Mouse (Mus musculus): ENCODE data around the gene Cwc22. TPM values are rescaled to one million over a fixed set of nuclear protein-coding genes. Genes with fewer than 3 reads are reported as not detected.

Gene Cwc22
- polyA plus RNA-seq, 1 experiment from 2014 or later = 31.4 TPM

DNA sequence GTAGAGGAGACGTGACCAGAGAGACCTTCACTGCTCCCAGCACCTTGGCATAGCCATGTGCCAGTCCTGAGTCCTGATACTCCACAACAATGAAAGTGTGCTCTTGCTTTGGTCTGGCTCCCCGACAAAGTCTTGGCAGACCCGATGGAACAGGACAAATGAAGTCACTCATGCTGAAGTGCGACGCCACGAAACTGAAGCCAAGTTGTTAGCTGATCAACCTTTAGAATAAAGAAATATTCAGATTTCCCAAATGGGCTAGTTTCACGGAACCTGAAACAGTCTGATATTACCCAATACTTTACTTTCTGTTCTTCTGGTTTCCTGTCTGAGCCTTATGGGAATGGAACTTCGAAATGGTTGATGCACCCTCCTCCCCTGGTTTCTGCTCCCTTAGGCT is 32.9 kb upstream of the Cwc22 start:
- WGBS = 86% methylated on average over 8 of the region's 8 CpGs
- Histone ChIP-seq H3K9ac (no peak overlapping the region), H3K4me3 (no peak overlapping the region), H3K9me3 (no peaks in the 10 kb centered on the region), H3K4me1 (no peaks in the 10 kb centered on the region), H3K27me3 (no peaks in the 10 kb centered on the region), H3K36me3 (no peaks in the 10 kb centered on the region), H3K27ac (no peak overlapping the region), H3K4me2 (no peak overlapping the region)
- ATAC-seq (ENCODE audit: borderline replicate concordance, extremely low read depth, low FRiP score, low TSS enrichment) = no peak

DNA sequence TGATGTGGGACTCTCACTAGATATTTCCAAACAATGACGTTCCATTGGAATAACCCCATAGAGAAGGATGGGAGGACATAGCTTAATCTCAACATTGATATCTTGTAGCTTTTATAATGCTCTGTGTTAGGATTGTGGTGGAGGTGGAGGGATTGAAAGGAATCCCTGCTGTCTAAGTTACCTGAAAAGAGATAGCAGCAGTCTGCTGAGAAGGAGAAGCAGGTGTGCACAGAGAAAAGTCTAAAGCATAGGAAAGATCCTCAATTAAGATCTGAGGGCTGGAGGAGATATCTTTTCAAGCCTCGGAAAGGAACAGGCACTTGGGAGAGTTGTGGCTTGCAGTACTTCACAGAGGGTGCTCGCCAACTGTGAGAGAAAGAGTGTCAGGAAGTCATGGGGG is 32.1 kb upstream of the Cwc22 start:
- no peaks in the 10 kb centered on the region for H3K9me3 ChIP-seq
- H3K4me1 ChIP-seq = no peaks in the 10 kb centered on the region
- H3K27me3 ChIP-seq = no peaks in the 10 kb centered on the region
- H3K4me2 ChIP-seq = no peak overlapping the region
- 78% methylated on average over 3 of the region's 3 CpGs for WGBS
- no peak overlapping the region for H3K27ac ChIP-seq
- no peaks in the 10 kb centered on the region for H3K36me3 ChIP-seq
- H3K4me3 ChIP-seq = no peak overlapping the region
- H3K9ac ChIP-seq = no peak overlapping the region
- no peak for ATAC-seq (ENCODE audit: borderline replicate concordance, extremely low read depth, low FRiP score, low TSS enrichment)

DNA sequence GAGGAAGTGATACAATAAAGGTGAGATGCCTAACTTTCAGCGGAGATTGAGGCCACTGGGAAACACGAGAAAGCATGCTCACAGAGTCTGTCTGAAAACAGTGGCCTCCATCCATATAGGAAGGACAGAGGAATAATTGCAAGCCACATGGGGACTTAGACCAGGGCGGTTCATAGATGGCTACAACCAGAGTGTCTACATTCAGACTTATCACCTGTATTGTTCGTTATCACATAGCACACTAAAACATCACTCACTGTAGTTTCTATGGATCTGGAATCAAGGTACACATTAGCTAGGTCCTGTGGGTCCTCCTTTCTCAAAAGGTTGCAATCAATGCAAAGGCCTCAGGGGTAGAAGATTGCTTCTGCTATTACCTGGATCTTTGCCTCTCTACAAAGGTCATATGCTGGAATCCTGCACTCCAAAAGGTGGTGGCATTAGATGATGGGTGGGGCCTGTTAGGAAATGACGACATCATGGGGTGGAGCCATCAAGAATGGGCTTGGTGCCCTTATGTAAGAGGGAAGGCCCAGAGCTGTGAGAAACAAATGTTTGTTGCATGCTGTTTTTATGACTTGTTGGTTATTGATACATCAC is 30.2 kb upstream of the Cwc22 start:
- ATAC-seq (ENCODE audit: borderline replicate concordance, extremely low read depth, low FRiP score, low TSS enrichment) = no peak
- H3K4me2 ChIP-seq = no peak overlapping the region
- H3K4me1 ChIP-seq = no peaks in the 10 kb centered on the region
- H3K27me3 ChIP-seq = no peaks in the 10 kb centered on the region
- no peaks in the 10 kb centered on the region for H3K36me3 ChIP-seq
- H3K9me3 ChIP-seq = no peaks in the 10 kb centered on the region
- no peak overlapping the region for H3K4me3 ChIP-seq
- no peak overlapping the region for H3K9ac ChIP-seq
- no peak overlapping the region for H3K27ac ChIP-seq
- WGBS = 83% methylated on average over 5 of the region's 5 CpGs

DNA sequence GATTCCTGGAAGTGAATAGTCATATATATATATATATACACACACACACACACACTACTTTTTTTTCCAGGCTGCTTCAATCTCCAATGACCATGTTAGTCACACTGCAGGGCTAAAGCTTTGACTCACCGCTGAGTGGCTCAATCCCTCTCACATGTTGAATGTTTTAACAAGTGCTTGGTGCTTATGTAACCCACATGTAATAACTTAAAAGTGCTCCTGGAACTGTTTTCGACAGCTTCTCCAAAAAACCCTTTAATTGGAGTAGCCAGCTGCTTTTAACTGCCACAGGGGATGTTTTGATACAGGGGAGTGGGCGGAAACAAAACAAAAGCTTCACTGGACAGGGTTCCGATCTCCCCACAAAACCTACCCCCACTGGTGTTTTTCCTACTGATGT is 29.4 kb upstream of the Cwc22 start:
- 69% methylated on average over 4 of the region's 4 CpGs for WGBS
- Histone ChIP-seq H3K4me2 (no peak overlapping the region), H3K9me3 (no peaks in the 10 kb centered on the region), H3K27me3 (no peaks in the 10 kb centered on the region), H3K36me3 (no peaks in the 10 kb centered on the region), H3K4me3 (no peak overlapping the region), H3K4me1 (no peaks in the 10 kb centered on the region), H3K27ac (no peak overlapping the region), H3K9ac (no peak overlapping the region)
- no peak for ATAC-seq (ENCODE audit: borderline replicate concordance, extremely low read depth, low FRiP score, low TSS enrichment)

DNA sequence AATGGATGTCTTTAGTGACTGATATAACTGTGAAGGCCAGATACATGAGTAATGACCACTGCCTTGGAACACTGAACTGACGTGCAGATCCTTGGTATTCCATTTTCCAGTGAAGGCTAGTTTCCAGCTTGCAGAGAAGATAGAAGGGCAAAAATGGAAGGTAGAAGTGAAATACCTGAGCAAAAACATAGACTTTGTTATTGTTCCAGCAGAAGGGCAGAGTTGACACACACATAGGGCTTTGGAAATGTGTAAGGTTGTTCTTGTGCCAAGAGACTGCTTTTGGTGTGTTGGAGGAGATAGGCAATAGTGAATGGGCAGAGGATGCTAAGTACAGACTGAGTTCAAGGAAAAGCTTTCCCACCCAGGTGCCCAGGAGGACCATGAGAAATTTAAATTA is 28.8 kb upstream of the Cwc22 start:
- Histone ChIP-seq H3K9ac (no peak overlapping the region), H3K27me3 (no peaks in the 10 kb centered on the region), H3K9me3 (no peaks in the 10 kb centered on the region), H3K4me2 (no peak overlapping the region), H3K4me1 (no peaks in the 10 kb centered on the region), H3K4me3 (no peak overlapping the region), H3K36me3 (no peaks in the 10 kb centered on the region), H3K27ac (no peak overlapping the region)
- 72% methylated on average over 1 of the region's 1 CpGs for WGBS
- ATAC-seq (ENCODE audit: borderline replicate concordance, extremely low read depth, low FRiP score, low TSS enrichment) = no peak

DNA sequence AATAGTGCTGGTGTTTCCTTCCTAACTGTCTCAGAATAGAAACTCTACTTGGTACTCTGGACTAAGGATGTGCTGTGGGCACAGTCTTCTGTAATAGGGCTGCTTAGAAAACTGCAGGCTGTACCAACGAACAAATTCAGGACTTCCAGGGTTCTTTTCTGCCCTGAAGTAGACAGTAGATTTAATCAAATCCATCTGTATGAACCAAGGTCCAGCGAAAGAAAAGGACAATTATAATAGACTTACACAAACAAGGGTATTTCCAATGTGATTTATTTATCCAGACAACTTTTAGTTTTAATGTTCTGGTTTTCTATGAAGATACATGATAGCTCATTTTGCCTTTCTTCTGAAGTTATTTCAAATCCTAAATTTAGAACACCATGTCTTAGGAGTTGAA is 28.2 kb upstream of the Cwc22 start:
- Histone ChIP-seq H3K9ac (no peak overlapping the region), H3K4me3 (no peak overlapping the region), H3K4me1 (no peaks in the 10 kb centered on the region), H3K36me3 (no peaks in the 10 kb centered on the region), H3K4me2 (no peak overlapping the region), H3K27ac (no peak overlapping the region), H3K27me3 (no peaks in the 10 kb centered on the region), H3K9me3 (no peaks in the 10 kb centered on the region)
- ATAC-seq (ENCODE audit: borderline replicate concordance, extremely low read depth, low FRiP score, low TSS enrichment) = no peak
- 56% methylated on average over 2 of the region's 2 CpGs for WGBS

DNA sequence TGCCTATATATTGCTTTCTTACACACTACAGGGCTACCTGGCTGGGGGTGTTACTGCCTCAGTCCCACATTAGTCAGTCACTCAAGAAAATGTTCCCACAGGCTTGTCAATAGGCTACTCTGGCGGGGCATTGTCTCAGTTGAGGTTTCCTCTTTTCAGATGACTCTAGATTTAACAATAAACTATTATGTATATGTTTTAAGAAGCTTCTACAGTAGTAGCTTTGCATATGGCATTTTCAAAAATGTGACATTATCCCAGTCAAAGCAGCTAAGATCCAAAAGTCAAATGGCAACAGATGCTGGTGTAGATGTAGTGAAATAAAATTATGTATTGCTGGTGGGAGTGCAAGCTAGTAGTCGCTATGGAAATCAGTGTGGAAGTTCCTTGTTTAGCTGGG is 27.1 kb upstream of the Cwc22 start:
- 65% methylated on average over 2 of the region's 2 CpGs for WGBS
- Histone ChIP-seq H3K36me3 (no peaks in the 10 kb centered on the region), H3K27me3 (no peaks in the 10 kb centered on the region), H3K4me2 (no peak overlapping the region), H3K27ac (no peak overlapping the region), H3K9ac (no peak overlapping the region), H3K4me3 (no peak overlapping the region), H3K4me1 (no peaks in the 10 kb centered on the region), H3K9me3 (no peaks in the 10 kb centered on the region)
- ATAC-seq (ENCODE audit: borderline replicate concordance, extremely low read depth, low FRiP score, low TSS enrichment) = no peak

DNA sequence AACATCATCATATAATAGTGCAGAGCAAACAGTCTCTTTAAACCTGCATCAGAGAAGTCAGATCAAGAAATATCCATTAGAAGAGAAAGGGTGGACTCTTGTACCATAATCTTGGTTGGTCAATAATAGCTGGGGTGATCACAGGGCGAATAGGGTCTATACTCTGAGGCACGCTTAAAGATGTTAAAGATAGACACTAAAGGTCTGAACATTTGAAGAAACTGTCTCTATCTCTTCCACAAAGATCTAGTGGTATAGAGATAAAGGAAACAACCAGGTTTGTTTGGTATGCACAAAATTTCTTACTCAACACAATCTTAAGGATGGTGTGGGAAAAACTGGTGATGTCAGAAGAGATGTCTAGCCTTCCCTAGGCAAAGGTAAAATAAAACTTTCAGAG is 26.4 kb upstream of the Cwc22 start:
- WGBS = 90% methylated on average over 2 of the region's 2 CpGs
- Histone ChIP-seq H3K27me3 (no peaks in the 10 kb centered on the region), H3K36me3 (no peaks in the 10 kb centered on the region), H3K9ac (no peak overlapping the region), H3K4me2 (no peak overlapping the region), H3K4me3 (no peak overlapping the region), H3K4me1 (no peaks in the 10 kb centered on the region), H3K9me3 (no peaks in the 10 kb centered on the region), H3K27ac (no peak overlapping the region)
- no peak for ATAC-seq (ENCODE audit: borderline replicate concordance, extremely low read depth, low FRiP score, low TSS enrichment)

DNA sequence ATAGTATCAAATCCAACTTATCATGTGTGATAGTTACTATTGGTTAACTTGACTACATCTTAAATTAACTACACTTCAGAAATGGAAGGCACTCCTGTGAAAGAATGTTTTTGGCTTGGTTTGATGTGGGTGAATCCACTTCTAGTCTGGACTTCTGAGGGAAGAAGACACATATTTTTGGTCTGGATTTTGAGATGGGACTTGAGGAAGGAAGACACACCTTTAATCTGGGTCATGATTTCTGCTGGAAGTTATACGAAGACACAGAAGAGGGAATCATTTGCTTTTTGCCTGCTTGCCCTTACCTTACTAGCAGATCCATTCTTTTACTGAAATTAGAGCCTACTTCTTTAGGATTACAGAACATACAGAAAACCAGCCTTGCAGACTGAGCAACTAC is 25.7 kb upstream of the Cwc22 start:
- H3K9me3 ChIP-seq = no peaks in the 10 kb centered on the region
- no peaks in the 10 kb centered on the region for H3K4me1 ChIP-seq
- no peaks in the 10 kb centered on the region for H3K27me3 ChIP-seq
- no peak overlapping the region for H3K4me3 ChIP-seq
- H3K36me3 ChIP-seq = no peaks in the 10 kb centered on the region
- no peak for ATAC-seq (ENCODE audit: borderline replicate concordance, extremely low read depth, low FRiP score, low TSS enrichment)
- no peak overlapping the region for H3K4me2 ChIP-seq
- no peak overlapping the region for H3K27ac ChIP-seq
- no peak overlapping the region for H3K9ac ChIP-seq
- 90% methylated on average over 1 of the region's 1 CpGs for WGBS

DNA sequence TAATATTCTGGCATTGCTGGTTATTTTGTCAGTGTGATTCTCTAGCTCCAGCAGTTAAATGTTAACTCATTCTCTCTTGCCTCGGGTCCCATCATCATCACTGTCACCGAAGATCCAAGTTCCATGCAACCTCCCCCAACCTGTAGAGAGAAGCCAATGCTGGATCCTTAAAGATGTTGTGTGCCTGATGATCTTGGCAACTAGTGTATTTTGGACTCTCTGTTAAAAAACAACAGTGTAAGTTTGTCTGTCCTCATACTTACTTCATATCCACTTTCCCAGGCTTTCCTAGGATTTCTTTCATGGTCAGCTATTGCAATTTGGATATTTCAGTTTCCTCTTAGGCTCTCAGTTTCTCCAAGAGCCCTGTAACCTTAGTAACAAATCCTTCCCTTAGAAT is 25.2 kb upstream of the Cwc22 start:
- H3K36me3 ChIP-seq = no peaks in the 10 kb centered on the region
- no peaks in the 10 kb centered on the region for H3K4me1 ChIP-seq
- no peaks in the 10 kb centered on the region for H3K9me3 ChIP-seq
- WGBS = 70% methylated on average over 2 of the region's 2 CpGs
- H3K9ac ChIP-seq = no peak overlapping the region
- no peaks in the 10 kb centered on the region for H3K27me3 ChIP-seq
- H3K4me2 ChIP-seq = no peak overlapping the region
- no peak for ATAC-seq (ENCODE audit: borderline replicate concordance, extremely low read depth, low FRiP score, low TSS enrichment)
- H3K27ac ChIP-seq = no peak overlapping the region
- H3K4me3 ChIP-seq = no peak overlapping the region

DNA sequence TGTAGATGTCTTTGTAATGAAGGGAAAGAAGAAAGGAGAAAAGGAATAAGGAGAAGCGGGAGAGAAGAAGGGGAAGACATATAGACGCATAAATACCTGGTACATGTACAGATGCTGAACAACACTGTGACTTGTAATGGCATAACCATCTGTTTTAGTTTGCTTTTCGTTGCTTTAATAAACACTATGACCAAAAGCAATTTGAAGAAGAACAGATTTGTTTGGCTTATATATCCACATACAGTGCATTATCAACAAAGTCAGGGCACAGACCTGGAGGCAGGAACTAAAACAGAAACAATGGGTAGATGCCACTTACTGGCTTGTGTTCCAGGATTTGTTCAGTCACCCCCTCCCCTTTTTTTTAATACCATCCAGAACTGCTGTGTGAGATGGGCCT is 24.4 kb upstream of the Cwc22 start:
- Histone ChIP-seq H3K27ac (no peak overlapping the region), H3K36me3 (no peaks in the 10 kb centered on the region), H3K9ac (no peak overlapping the region), H3K27me3 (no peaks in the 10 kb centered on the region), H3K9me3 (no peaks in the 10 kb centered on the region), H3K4me1 (no peaks in the 10 kb centered on the region), H3K4me2 (no peak overlapping the region), H3K4me3 (no peak overlapping the region)
- 74% methylated on average over 3 of the region's 3 CpGs for WGBS
- ATAC-seq (ENCODE audit: borderline replicate concordance, extremely low read depth, low FRiP score, low TSS enrichment) = no peak

DNA sequence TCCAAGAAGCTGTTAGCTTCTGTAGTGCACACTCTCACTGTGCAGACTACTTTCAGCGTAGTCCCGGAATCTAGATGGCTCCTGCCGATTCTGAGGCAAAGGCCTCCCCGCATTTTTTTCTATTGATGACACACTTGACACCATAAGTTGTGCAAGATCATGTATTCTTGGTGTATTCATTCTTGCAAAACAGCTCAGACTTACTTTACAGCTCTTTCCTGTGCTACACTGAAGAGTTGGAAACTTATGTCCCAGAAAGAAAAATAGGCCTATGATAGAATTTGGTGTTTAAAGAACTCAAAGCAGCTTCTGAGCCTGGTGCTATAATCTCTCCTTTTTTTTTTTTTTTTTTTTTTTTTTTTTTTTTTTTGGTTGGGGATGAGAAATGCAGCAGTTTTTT is 23.8 kb upstream of the Cwc22 start:
- H3K9me3 ChIP-seq = no peaks in the 10 kb centered on the region
- no peak for ATAC-seq (ENCODE audit: borderline replicate concordance, extremely low read depth, low FRiP score, low TSS enrichment)
- no peak overlapping the region for H3K9ac ChIP-seq
- H3K4me2 ChIP-seq = no peak overlapping the region
- 96% methylated on average over 4 of the region's 4 CpGs for WGBS
- H3K36me3 ChIP-seq = no peaks in the 10 kb centered on the region
- no peaks in the 10 kb centered on the region for H3K27me3 ChIP-seq
- H3K4me3 ChIP-seq = no peak overlapping the region
- H3K27ac ChIP-seq = no peak overlapping the region
- H3K4me1 ChIP-seq = no peaks in the 10 kb centered on the region

DNA sequence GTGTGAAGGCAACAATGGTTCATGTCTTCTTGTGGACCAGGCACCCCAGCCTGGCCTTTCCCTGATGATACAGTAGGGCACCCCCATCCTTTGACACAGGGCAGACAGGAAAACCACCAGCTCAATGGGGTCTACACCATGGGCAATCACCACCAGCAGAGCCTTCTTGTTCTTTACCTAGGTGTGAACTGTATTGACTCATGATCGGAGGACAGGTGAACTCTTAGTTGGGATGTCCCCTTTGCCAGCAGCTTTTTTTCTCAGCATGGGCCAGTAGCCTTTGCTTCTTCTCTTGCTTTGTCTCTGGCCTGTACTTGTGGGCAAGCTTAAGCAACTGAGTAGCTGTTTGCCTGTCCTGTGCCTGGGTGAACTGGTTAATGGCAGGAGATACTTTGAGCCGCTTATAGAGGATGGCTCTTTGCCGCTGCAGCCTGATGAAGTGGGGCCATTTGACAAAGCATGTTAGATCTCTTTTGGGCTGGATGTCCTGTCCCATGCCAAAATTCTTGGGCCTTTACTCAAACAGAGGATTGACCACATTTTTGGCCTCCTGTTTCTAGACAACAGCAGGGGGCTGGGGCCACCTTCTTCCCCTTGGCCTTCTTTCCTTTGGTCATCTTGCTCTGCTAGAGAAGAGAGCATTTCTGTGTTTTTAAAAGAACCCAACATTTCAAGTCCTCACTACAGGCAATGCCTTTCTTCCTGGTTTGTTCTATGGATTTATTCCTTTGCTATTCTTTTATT is 16.4 kb upstream of the Cwc22 start:
- Histone ChIP-seq H3K4me2 (no peak overlapping the region), H3K4me3 (no peak overlapping the region), H3K9me3 (no peaks in the 10 kb centered on the region), H3K4me1 (no peaks in the 10 kb centered on the region), H3K36me3 (no peaks in the 10 kb centered on the region), H3K9ac (no peak overlapping the region), H3K27ac (no peak overlapping the region), H3K27me3 (no peaks in the 10 kb centered on the region)
- WGBS = 92% methylated on average over 3 of the region's 3 CpGs
- ATAC-seq (ENCODE audit: borderline replicate concordance, extremely low read depth, low FRiP score, low TSS enrichment) = no peak

Measured in lung, embryonic 15.5 days (tissue).